Mouse (Mus musculus): Measurements from ENCODE around the gene Serpina3g.
"Not testable (repeated sequence)": the region's sequence is repeated elsewhere in the genome, so short reads cannot be mapped to it uniquely, and the experiment has no call there.

Gene Serpina3g

DNA sequence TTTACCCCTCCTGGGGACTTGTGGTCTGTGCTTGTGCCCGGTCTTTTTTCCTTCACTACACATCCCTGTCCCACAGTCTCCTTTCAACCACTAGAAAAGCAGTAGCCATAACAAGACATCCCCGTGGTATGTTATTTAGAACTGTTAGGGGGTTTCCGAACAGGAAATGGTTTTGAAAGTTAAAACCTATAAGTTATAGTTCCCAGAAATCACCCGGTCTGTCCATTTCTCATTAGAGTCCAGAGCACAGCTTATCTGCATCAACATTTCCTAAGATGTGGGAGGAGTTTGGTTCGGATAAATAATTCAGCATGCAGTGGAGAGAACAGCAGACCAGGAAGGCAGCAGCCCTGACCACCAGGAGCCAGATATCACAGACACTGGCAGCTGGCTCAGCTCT lies at the start of gene Serpina3g:
Gene Serpina3g, plus strand, starts transcription at position 331 of the 400 bp plus-strand sequence.
- DNase-seq (ENCODE audit: low read depth in 1 of 2, low spot score in 2 of 2), result no peak

DNA sequence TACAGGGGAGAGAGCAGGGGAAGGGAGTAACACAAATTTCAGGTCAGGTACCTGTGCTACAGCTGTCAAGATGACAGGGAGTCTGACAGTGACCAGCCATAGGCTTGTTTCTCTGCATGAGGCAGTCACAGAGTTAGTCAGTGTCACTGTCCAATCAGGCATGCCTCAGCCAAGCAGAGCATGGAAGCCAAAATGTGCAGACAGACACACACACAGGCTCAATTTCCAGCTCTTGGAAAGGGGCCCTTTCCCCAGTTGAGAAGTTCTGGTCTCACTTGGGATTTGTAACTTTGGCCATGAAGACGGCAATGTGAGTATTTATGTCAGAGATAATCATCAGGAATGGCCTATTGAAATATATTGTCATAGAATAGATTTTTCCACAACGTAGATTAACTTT lies 46.8 kb upstream of the Serpina3g start:
- DNase-seq (ENCODE audit: low read depth in 1 of 2, low spot score in 2 of 2), result no peak

DNA sequence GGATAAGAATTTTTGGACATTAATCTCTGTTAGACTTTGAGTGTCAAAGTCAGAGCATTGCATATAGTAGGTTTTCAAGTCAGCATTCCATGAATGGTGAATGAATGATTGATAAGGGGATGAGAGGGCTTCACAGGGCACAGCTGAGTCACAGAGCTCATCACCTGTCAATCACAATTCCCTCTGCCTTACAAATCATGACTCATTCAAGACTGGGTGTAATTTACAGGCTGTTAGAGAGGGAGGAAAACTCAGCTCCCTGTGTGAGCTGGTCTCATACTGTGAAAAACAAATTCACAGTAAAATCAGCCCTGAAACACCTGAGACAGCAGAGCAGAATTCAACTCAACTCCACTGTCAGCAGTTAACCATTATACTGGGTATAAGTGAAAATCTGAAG lies 45.2 kb upstream of the Serpina3g start:
- no peak for DNase-seq (ENCODE audit: low read depth in 1 of 2, low spot score in 2 of 2)

DNA sequence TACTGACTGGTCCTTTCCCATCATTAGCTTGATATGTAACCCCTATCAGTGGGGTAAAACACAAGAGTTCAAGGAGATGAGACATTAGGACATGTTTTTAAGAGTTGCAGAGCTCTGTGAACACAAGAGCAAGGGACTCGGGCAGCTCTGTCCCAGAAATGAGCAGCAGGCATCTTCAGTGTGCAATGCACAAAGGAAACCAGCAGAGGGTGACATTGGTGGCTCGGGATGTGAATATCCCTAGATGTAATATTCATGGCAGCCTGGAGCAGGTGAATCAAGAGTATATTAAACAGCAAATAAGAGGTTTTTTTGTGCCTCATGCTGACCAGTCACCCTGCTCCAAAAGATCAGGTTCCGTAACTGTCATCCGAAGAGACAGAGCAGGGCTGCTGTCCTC lies 26.9 kb upstream of the Serpina3g start:
- DNase-seq (ENCODE audit: low read depth in 1 of 2, low spot score in 2 of 2), result no peak

DNA sequence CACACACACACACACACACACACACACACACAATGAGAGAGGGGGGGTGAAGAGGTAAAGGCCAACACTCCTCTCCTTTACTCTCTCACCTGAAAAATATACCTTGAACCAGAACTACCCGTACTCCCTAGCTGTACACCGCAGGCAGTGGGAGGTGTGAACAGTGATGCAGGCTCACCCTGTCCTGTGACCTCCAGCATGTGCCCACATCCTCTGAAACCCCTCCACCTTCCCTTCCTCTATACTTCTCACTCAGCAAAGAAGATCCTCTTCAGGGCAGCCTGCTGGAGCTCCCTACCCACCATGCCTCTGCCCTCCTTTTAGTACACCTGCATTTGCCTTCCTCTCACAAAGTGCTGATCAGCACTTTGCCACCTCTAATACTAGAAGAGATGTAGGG lies 26.2 kb upstream of the Serpina3g start:
- DNase-seq (ENCODE audit: low read depth in 1 of 2, low spot score in 2 of 2), result no peak

DNA sequence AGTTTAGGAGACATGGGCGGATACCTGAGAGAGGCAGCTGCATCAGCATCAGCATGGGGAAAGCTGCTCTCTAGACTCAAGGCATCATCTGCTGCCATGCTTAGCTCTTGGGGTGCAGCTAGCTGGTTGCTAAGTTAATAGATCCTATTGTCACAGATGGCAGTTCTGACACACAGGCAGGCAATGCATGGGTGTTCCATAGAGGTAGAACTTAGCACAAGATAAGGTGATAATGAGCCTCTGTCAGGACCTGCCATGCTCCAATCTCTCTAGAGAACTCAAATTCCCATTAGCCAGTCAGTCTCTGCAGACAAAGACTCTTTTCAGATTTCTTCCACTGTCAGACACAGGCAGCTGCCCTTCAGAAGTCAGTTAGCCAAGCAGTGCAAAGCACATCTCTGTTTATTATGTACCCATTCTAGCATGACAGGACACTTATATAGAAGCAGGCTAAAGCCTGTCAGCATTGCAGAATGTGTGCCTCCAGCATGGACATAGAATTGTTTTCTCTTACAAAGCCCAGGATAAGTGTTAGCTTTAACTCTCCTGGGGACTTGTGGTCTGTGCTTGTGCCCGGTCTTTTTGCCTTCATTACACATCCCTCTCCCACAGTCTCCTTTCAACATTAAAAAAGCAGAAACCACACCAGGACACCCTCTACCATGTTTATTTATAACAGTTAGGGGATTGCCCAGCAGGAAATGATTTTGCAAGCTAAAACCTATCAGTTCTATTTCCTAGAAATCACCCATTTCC lies 22.2 kb upstream of the Serpina3g start:
- no peak for DNase-seq (ENCODE audit: low read depth in 1 of 2, low spot score in 2 of 2)

DNA sequence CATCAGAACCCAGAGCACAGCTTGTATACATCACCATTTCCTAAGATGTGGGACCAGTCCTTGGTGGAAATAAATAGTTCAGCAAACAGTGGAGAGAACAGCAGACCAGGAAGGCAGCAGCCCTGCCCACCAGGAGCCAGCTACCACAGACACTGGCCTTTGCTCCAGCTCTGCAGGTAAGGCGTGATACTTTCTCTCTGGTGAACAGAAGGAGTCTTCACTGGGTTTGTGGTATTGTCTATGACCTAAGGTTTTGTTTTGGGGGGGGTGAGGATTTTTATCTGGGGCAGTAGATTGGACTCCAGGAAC lies 21.6 kb upstream of the Serpina3g start, which contains the start of gene Serpina3f:
Gene Serpina3f, plus strand, starts transcription at position 100 of the 309 bp plus-strand sequence.
- no peak for DNase-seq (ENCODE audit: low read depth in 1 of 2, low spot score in 2 of 2)

DNA sequence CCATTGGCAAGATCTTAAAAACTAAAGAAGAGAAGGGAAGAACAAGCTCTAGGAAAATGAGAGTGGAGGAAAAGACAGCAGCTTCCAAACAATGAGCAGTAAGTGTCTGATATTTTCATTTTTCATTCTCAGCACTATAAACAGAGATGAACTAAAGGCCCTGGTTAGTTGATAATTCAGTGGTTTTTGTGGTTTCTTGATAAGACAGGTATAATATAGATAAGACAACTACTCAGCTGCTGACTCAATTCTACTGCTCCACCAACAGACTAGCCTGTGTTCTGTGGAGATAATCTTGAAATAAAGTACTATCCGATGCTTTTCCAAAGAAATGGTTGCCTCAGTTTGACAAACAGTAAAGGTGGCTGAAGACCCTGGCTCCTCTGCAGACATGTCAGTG lies 20.8 kb upstream of the Serpina3g start:
- no peak for DNase-seq (ENCODE audit: low read depth in 1 of 2, low spot score in 2 of 2)

DNA sequence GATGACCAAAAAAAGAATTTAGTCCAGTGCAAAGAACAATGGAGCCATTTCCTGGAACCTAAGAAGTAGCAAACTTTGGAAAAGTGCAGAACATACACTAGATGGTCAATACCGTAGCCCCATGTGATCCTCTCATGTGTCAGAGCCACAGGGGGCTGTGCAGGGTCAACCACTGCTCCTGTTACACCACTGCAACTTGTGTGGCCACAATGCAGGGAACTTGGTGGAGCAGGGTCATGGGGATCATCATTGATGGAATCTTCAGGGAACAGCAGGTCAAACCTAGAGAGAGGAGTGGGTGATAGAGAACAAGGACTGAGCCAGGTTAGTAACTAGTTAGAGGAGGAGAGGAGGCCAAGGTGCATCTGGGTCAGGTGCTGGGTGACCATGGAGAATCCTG lies 14.4 kb upstream of the Serpina3g start:
- DNase-seq (ENCODE audit: low read depth in 1 of 2, low spot score in 2 of 2), result no peak

DNA sequence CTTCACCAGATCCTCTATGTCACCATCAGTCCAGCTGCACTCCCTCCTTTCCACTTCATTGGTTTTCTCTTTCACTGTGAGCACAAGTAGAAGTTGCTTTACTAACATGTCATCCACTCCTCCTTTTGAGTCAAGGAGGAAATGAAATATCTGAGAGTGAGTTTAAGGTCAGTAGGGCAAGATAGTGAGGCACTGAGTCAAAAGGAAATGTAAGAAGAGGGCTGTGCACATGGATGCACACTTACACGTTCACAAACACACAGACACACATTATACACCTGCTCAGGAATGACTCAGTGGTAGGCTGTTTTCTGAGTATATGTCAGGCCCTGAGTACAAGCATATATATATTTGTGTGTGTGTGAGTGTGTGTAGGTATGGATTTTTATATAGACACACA lies 12.4 kb upstream of the Serpina3g start:
- DNase-seq (ENCODE audit: low read depth in 1 of 2, low spot score in 2 of 2), result no peak

DNA sequence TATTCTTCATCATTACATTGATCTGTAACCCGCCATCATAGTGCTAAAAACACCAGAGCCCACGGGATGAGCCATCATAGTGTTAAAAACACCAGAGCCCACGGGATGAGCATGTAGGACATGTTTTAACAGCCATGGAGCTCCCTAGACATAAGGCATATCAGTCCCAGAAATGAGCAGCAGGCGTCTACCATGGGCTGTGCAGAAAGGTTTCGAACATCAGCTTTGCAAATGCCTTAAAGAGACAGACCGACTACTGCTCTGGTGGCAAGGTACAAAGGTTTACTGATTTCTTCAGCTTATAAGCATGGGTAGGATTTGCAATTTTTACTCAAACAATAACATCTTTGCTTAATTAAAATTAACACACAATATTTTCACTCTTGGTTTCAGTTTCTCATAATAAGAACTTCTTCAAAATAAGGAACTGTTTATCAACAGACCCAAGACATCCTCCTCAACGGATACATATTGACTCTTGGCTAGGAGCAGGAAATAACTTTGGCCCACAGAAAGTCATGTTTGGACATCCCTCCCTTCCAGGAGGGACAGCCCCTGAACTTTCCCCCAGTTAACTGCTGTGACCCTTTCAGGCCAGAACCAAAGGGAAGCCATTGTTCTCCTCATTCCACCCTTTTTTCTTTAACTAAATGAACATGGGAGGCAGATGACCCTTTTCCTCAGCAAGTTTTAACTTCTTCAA lies 11.3 kb upstream of the Serpina3g start:
- DNase-seq (ENCODE audit: low read depth in 1 of 2, low spot score in 2 of 2), result no peak

DNA sequence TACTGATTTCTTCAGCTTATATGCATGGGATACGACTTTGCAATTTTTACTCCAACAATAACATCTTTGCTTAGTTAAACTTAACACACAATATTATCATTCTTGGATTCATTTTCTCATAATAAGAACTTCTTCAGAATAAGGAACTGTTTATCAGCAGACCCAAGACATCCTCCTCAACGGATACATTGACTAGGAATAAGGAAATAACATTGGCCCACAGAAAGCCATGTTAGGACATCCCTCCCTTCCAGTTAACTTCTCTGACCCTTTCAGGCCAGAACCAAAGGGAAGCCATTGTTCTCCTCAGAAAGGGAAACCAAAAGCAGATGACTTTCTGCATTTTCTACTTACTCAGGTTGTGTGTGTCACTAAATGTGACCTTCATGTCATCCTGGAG lies 5.3 kb upstream of the Serpina3g start:
- no peak for DNase-seq (ENCODE audit: low read depth in 1 of 2, low spot score in 2 of 2)

DNA sequence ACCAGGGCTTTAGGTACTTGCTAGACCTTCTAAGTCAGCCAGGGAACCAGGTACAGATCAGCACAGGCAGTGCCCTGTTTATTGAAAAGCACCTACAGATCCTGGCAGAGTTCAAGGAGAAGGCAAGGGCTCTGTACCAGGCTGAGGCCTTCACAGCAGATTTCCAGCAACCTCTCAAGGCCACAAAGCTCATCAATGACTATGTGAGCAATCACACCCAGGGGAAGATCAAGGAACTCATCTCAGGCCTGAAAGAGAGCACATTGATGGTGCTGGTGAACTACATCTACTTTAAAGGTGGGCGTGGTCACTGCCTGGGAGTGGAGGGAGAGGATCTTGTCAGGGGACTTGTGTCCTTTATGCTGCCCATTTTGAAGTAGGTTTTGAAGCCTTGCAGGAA lies 2.0 kb downstream of the Serpina3g start:
- DNase-seq (ENCODE audit: low read depth in 1 of 2, low spot score in 2 of 2), result not testable (repeated sequence)

DNA sequence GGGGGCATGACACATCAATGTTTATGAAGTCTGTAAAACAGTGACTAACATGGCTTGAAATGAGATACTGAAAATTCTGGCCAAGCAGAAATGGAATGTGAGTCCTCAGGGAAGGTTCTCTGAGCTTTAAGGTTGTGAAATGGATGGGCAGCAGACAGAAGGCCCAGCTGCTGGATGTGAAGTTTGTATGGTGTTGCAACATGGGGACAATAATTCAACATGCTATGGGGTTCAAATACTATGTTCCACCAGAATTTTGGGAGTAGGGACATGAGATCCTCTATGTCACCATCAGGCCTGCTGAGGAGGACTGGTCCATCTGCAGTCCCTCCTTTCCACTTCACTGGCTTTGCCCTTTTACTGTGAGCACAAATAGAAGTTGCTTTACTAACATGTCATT lies 7.3 kb downstream of the Serpina3g start:
- no peak for DNase-seq (ENCODE audit: low read depth in 1 of 2, low spot score in 2 of 2)

DNA sequence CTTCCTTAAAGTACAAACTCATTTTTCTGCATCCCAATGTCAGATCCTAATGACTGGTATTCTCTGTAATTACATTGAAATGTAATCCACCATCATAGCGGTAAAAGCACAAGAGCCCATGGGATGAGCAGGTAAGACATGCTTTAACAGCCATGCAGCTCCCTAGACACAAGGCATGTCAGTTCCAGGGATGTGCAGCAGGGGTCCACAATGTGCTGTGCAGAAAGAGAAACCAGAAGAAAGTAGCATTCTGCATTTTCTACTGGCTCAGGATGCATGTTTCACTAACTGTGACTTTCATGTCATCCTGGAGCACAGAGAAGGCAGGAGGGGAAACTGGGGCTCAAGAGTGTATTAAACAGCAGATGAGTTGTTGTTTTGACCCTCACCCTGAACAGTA lies 9.0 kb downstream of the Serpina3g start:
- DNase-seq (ENCODE audit: low read depth in 1 of 2, low spot score in 2 of 2), result no peak

DNA sequence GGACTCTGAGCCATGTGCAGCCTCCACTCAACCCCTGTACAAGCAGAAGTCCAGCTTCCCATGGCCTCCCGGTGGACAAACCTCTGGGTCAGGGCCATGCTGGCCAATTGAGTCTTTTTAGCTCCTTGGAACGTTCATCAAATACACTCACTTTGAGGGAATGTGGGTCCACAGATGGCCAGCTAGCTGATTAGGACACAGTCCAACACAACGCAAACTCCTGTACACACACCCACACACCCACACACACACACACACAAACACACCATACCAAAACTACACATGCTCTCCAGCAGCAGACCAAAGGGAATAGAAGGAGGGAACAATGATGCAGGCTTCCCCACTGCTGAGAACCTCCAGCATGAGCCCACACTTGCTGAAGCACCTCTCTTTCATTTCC lies 9.6 kb downstream of the Serpina3g start:
- DNase-seq (ENCODE audit: low read depth in 1 of 2, low spot score in 2 of 2), result no peak

DNA sequence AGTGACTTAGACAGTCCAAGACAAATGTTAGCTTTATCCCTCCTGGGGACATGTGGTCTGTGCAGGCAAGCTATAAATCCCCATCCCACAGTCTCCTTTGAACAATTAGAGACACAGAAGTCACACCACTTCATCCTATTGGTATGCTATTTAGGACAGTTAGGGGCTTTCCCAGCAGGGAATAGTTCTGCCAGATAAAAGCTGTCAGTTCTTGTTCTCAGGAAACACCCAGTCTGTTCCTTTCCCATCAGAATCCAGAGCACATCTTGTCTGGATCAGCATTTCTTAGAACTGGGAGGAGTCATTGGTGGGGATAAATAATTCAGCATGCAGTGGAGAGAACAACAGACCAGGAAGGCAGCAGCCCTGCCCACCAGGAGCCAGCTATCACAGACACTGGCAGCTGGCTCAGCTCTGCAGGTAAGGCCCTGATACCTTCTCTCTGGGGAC lies 11.5 kb downstream of the Serpina3g start:
- no peak for DNase-seq (ENCODE audit: low read depth in 1 of 2, low spot score in 2 of 2)

DNA sequence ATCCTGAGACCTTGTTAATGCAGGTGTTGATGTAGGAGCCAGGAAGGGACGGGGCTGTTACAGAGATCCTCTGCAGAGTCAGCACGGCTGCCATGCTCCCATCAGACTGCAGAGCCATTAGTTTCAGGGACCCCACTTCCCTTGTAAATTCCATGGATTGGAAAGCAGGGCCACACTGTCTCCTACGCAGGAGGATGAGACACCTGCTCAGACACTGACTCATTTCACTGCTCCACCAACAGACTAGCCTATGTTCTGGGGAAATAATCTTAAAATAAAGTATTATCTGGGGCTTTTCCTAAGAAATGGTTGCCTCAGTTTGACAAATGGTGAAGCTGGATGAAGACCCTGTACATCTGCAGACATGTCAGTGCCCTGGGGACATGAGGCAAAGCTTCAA lies 12.2 kb downstream of the Serpina3g start:
- no peak for DNase-seq (ENCODE audit: low read depth in 1 of 2, low spot score in 2 of 2)

DNA sequence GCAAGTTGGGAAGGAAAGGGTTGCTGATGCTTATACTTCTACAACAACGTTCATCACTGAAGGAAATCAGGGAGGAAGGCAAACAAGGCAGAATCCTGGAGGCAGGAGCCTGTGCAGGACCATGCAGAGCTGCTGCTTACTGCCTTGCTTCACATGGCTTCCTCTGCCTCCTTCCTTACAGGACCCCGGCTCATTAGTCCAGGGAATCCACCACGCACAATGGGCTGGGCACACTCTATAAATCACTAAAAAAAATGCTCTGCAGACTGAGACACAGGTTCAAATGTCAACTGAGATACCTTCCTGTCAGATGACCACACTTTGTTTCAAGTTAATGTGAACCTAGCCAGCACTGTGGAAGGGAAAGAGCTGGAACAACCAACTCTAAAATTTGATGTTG lies 25.0 kb downstream of the Serpina3g start:
- DNase-seq (ENCODE audit: low read depth in 1 of 2, low spot score in 2 of 2), result no peak

DNA sequence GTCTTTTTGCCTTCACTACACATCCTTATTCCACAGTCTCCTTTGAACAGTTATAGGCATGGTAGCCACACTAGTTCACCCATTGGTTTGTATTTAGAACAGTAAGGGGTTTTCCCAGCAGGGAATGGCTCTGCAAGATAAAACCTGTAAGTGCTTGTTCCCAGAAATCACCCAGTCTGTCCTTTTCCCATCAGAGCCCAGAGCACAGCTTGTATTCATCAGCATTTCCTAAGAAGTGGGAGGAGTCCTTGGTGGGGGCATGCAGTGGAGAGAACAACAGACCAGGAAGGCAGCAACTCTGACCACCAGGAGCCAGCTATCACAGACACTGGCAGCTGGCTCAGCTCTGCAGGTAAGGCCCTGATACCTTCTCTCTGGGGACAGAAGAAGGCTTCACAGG lies 26.8 kb downstream of the Serpina3g start, which contains the start of gene Serpina3i:
Gene Serpina3i, plus strand, starts transcription at position 260 of the 400 bp plus-strand sequence.
- no peak for DNase-seq (ENCODE audit: low read depth in 1 of 2, low spot score in 2 of 2)

DNA sequence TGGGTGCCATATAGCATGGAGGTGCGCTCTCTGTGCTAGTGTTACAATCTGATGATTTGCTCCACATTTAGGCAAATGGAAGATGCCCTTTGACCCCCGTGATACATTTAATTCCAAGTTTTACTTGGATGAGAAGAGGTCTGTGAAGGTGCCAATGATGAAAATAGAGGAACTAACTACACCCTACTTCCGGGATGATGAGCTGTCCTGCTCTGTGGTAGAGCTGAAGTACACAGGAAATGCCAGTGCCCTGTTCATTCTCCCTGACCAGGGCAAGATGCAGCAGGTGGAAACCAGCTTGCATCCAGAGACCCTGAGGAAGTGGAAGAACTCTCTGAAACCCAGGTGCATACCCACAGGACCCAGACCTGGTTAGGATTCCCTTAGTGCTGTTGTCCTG lies 30.3 kb downstream of the Serpina3g start:
- no peak for DNase-seq (ENCODE audit: low read depth in 1 of 2, low spot score in 2 of 2)

DNA sequence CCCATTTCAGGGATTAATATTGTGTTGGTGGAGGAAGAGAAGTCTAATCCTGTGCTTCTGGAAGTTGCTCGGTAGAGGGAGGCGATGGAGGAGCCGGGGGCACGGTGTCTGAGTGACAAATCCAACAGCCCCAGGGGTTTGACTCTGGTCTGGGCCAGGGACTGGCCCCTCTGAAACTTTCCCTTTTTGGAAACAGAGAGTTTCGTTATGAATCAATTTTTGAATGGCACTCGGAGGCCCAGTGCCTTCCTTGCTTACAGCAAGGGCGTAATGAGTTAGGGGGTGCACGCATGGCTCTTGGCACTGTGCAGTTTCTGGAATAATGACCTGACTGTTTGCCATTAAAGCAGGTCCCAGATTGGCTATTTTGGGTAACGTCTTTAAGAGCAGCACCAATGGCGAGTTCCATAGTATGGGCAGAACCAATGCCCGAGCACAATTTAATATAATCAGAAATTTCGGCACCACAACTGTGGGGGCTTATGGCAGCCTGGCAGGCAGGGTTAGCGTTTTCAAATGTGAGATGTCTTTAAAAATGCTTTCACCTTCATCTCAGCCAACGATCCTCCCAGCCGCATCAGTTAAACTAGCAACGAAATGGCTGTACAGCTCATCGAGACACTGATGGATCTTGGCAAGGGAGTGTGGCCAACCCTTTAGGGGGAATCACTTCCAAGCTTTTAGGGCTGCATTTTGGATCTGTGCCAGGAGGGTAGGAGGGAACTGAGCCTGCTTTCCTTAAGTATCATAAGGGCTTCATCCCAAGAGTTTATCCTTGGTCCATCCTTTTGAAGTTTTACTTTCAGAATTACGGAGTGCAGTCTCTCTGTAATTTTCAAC lies 42.4 kb downstream of the Serpina3g start:
- no peak for DNase-seq (ENCODE audit: low read depth in 1 of 2, low spot score in 2 of 2)
